Mouse (Mus musculus): ENCODE results near the gene Cldn4. TPM values are rescaled to one million over a fixed set of nuclear protein-coding genes. Genes with fewer than 3 reads are reported as not detected.
"Not testable (repeated sequence)": the region's sequence is repeated elsewhere in the genome, so short reads cannot be mapped to it uniquely, and the experiment has no call there.

Gene Cldn4
- polyA plus RNA-seq, 1 experiment from 2014 or later: 1.1 TPM

DNA sequence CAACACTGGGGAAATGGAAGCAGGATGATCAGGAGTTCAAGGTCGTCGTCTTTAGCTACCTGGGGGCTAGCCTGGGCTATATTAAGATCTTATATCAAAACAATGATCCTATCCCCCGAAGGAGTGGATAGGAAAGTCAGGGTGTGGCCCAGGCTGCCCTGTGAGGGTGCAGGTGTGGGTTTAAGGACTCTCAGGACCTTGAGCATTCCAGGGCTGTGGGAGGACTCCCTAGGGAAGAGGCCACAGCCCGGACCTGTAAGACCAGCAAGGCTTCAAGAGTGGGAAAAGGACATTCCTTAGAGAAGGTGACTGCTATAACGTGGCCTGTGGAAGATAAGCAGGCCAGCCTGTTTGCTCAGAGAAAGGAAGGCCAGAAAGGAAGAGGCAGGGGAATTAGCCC is 2.6 kb downstream of the Cldn4 start:
- WGBS: 47% methylated on average over 5 of the region's 5 CpGs
- no peak overlapping the region for H3K9ac ChIP-seq
- ATAC-seq (ENCODE audit: insufficient number of reproducible peaks, low FRiP score): no peak
- H3K27me3 ChIP-seq (replicated peaks): peaks cover 29% of the 10 kb centered on the region
- peaks cover 26% of the 10 kb centered on the region for H3K4me1 ChIP-seq (replicated peaks)
- no peak overlapping the region for H3K4me3 ChIP-seq
- no peaks in the 10 kb centered on the region for H3K9me3 ChIP-seq (replicated peaks)
- no peak overlapping the region for H3K4me2 ChIP-seq
- no peaks in the 10 kb centered on the region for H3K36me3 ChIP-seq
- H3K27ac ChIP-seq (ENCODE audit: poor library complexity, severe bottlenecking): no peak overlapping the region

DNA sequence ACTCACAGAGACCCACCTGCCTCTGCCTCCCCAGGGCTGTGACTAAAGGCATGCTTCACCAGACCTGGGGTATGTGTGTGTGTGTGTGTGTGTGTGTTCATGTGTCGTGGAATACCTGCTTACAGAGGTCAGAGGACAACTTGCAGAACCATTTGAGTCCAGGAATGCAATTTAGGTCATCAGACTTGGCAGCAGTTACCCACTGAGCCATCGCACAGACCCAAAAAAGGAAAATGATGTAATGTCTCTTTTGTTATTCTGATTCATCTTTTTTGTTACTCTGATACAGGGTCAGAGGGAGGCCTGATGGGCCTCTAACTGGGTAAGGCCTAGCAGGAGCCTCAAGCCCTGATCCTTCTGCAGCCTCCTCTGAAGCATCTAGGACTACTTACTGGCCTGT is 4.0 kb downstream of the Cldn4 start:
- H3K27ac ChIP-seq (ENCODE audit: poor library complexity, severe bottlenecking): no peak overlapping the region
- no peaks in the 10 kb centered on the region for H3K36me3 ChIP-seq
- 79% methylated on average over 2 of the region's 2 CpGs for WGBS
- H3K4me3 ChIP-seq: no peak overlapping the region
- H3K27me3 ChIP-seq (replicated peaks): peaks cover 29% of the 10 kb centered on the region
- H3K9me3 ChIP-seq (replicated peaks): no peaks in the 10 kb centered on the region
- H3K4me2 ChIP-seq: no peak overlapping the region
- H3K4me1 ChIP-seq (replicated peaks): peaks cover 21% of the 10 kb centered on the region
- ATAC-seq (ENCODE audit: insufficient number of reproducible peaks, low FRiP score): no peak
- no peak overlapping the region for H3K9ac ChIP-seq

DNA sequence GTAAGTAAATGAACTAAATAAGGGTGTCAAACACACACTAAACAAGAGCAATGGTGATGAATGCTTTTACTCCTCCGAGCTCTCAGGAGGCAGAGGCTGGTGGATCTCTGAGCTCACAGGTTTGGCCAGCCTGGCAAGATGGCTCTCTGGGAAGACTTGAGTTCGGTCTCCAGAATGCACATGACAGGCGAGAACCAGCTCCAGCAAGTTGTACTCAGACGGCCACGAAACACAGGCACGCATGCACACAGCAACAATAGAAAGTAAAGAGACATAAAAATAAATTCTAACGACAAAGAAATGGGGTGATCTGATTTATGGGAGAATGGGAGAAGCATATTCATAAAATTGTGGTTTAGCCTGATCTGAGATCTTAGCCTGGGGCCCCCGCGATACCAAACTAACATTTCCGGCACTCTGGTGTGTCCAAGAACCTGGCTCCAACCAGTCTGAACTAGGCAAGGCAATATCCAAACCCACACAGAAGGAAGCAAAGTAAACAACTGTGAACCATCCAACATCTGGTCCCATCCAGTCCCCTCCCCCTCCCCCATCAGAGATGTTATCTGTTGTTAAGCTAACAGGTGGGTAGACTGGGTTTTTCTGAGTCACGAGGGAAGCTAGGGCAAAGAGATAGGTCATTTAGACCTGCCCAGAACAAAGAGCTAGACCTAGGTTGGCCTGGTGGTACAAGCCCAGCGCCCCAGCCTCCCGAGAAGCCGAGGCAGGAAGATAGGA is 5.1 kb downstream of the Cldn4 start:
- WGBS: 78% methylated on average over 14 of the region's 14 CpGs
- H3K4me1 ChIP-seq (replicated peaks): peaks cover 10% of the 10 kb centered on the region
- peaks cover 19% of the 10 kb centered on the region for H3K27me3 ChIP-seq (replicated peaks)
- no peak overlapping the region for H3K4me3 ChIP-seq
- H3K9ac ChIP-seq: no peak overlapping the region
- no peaks in the 10 kb centered on the region for H3K9me3 ChIP-seq (replicated peaks)
- no peak overlapping the region for H3K4me2 ChIP-seq
- H3K27ac ChIP-seq (ENCODE audit: poor library complexity, severe bottlenecking): no peak overlapping the region
- H3K36me3 ChIP-seq: no peaks in the 10 kb centered on the region
- ATAC-seq (ENCODE audit: insufficient number of reproducible peaks, low FRiP score): no peak

DNA sequence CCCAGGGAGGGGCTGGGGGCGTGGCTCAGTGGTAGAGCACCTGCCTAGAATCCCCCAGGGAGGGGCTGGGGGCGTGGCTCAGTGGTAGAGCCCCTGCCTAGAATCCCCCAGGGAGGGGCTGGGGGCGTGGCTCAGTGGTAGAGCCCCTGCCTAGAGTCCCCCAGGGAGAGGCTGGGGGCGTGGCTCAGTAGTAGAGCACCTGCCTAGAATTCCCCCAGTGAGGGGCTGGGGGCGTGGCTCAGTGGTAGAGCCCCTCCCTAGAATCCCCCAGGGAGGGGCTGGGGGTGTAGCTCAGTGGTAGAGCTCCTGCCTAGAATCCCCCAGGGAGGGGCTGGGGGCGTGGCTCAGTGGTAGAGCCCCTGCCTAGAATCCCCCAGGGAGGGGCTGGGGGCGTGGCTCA is 7.2 kb downstream of the Cldn4 start:
- not testable (repeated sequence) for H3K9me3 ChIP-seq (replicated peaks); H3K4me2 ChIP-seq; H3K27ac ChIP-seq (ENCODE audit: poor library complexity, severe bottlenecking); ATAC-seq (ENCODE audit: insufficient number of reproducible peaks, low FRiP score); H3K36me3 ChIP-seq; H3K4me1 ChIP-seq (replicated peaks); H3K27me3 ChIP-seq (replicated peaks); H3K4me3 ChIP-seq; H3K9ac ChIP-seq
- 85% methylated on average over 4 of the region's 7 CpGs for WGBS

DNA sequence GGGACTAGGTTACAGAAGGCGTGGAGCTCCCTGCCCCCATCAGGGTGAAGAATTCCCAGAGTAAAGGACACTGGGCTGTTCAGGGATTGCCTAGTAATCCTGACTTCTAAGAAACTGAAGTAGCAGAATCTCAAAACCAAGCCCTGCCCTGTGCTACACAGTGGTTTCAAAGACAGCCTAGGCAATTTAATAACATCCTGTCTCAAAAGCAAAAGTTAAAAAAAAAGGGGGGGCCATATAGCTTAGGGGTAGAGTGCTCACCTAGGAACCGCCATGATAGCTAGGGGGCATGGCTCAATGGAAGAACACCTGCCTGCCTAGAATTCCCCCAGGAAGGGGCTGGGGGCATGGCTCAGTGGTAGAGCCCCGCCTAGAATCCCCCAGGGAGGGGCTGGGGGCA is 7.7 kb downstream of the Cldn4 start:
- ATAC-seq (ENCODE audit: insufficient number of reproducible peaks, low FRiP score): no peak
- 77% methylated on average over 3 of the region's 3 CpGs for WGBS
- no peaks in the 10 kb centered on the region for H3K27me3 ChIP-seq (replicated peaks)

DNA sequence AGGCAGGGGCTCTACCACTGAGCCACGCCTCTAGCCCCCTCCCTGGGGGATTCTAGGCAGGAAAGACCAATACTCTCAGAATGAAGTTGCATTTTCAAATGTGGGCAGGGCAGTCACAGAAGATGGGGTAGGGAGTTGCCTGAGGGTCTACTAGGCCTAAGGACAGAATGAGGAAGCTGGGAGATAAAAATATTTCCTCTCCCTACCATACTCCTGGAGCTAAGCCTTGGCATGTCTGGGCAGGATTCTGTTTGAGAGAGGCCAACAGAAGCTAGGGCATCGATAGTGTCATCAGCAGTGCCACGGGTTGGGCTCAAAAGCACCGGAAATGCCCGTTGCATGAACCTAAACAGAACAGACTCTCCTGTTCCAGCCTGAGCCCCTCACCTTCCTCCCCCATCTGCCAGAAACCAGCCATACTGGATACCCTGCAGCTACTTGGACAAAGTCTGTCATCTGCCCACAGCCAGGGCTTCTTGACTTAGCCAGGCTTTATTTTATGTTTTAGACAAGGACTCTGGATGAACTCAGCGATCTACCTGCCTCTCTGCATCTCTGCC is 10.0 kb downstream of the Cldn4 start:
- Histone ChIP-seq H3K4me1 (replicated peaks) (peaks cover 7% of the 10 kb centered on the region; the same call in 1 of the 2 replicates), H3K36me3 (peaks cover 10% of the 10 kb centered on the region; the same call in 1 of the 2 replicates), H3K9me3 (replicated peaks) (no peaks in the 10 kb centered on the region), H3K27ac (ENCODE audit: poor library complexity, severe bottlenecking) (no peak overlapping the region), H3K4me3 (no peak overlapping the region), H3K4me2 (no peak overlapping the region), H3K9ac (no peak overlapping the region), H3K27me3 (replicated peaks) (no peaks in the 10 kb centered on the region)
- no peak for ATAC-seq (ENCODE audit: insufficient number of reproducible peaks, low FRiP score)
- 74% methylated on average over 6 of the region's 6 CpGs for WGBS

More for the DNA sequence above, 7.7 kb downstream of the Cldn4 start:
- Histone ChIP-seq H3K4me2 (no peak overlapping the region), H3K4me3 (no peak overlapping the region), H3K36me3 (peaks cover 10% of the 10 kb centered on the region; the same call in 1 of the 2 replicates), H3K9ac (no peak overlapping the region), H3K4me1 (replicated peaks) (no peaks in the 10 kb centered on the region), H3K27ac (ENCODE audit: poor library complexity, severe bottlenecking) (no peak overlapping the region), H3K9me3 (replicated peaks) (no peaks in the 10 kb centered on the region)

DNA sequence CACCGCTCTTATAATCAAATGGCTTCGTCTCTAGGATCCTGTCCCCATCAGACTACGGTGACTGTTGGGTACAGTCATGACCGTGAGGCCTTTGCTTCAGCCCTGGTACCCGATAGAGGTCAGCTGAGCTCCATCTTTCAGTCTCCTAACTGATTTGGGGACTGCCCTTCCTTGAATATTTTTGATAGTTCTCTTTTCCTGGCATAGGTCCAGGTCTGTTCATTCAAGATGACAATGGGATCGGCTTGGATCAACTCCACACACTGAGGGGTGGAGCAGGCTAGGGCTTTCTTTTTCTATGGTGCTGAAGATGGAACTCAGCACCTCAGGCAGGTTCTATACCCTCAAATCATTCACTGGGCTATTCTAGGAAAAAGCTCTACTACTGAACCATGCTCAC is 10.7 kb downstream of the Cldn4 start:
- H3K27ac ChIP-seq (ENCODE audit: poor library complexity, severe bottlenecking): no peak overlapping the region
- peaks cover 10% of the 10 kb centered on the region; the same call in 1 of the 2 replicates for H3K36me3 ChIP-seq
- H3K4me3 ChIP-seq: no peak overlapping the region
- no peaks in the 10 kb centered on the region for H3K27me3 ChIP-seq (replicated peaks)
- H3K4me2 ChIP-seq: no peak overlapping the region
- H3K9ac ChIP-seq: no peak overlapping the region
- no peak for ATAC-seq (ENCODE audit: insufficient number of reproducible peaks, low FRiP score)
- WGBS: 83% methylated on average over 6 of the region's 6 CpGs
- no peaks in the 10 kb centered on the region for H3K9me3 ChIP-seq (replicated peaks)
- H3K4me1 ChIP-seq (replicated peaks): peaks cover 7% of the 10 kb centered on the region; the same call in 1 of the 2 replicates

DNA sequence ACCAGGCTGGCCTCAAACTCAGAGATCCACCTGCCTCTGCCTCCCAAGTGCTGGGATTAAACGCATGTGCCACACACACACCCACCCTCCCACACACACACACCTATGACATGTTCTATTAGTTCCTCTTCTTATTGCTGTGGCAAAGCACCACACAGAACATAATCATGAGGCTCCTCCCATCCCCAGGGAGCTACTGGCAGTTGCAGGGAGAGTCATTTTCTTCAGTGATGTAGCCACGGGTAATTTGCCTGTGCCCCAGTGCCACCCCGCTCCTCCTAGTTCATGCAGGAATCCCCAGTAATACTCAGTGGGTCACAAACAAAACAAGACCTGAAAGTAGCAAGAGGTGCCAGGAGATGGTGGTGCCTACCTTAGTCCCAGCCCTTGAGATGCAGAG is 12.1 kb downstream of the Cldn4 start:
- no peak for ATAC-seq (ENCODE audit: insufficient number of reproducible peaks, low FRiP score)
- Histone ChIP-seq H3K4me1 (replicated peaks) (peaks cover 7% of the 10 kb centered on the region; the same call in 1 of the 2 replicates), H3K4me3 (no peak overlapping the region), H3K9me3 (replicated peaks) (no peaks in the 10 kb centered on the region), H3K9ac (no peak overlapping the region), H3K27me3 (replicated peaks) (no peaks in the 10 kb centered on the region), H3K4me2 (no peak overlapping the region), H3K27ac (ENCODE audit: poor library complexity, severe bottlenecking) (no peak overlapping the region), H3K36me3 (peaks cover 10% of the 10 kb centered on the region; the same call in 1 of the 2 replicates)
- 87% methylated on average over 3 of the region's 3 CpGs for WGBS

DNA sequence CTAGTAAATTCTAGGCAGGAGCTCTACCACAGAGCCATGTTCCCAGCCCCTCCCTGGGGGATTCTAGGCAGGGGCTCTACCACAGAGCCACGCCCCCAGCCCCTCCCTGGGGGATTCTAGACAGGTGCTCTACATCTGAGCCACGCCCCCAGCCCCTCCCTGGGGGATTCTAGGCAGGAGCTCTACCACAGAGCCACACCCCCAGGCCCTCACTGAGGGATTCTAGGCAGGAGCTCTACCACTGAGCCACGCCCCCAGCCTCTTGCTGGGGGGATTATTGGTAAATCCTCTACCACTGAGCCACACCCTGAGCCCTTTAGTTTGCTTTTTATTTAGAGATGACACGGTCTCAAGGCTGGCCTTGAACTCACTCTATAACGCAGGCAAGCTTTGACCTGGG is 13.0 kb downstream of the Cldn4 start:
- not testable (repeated sequence) for H3K4me1 ChIP-seq (replicated peaks); H3K9ac ChIP-seq; H3K4me3 ChIP-seq; H3K9me3 ChIP-seq (replicated peaks); H3K27ac ChIP-seq (ENCODE audit: poor library complexity, severe bottlenecking); H3K27me3 ChIP-seq (replicated peaks); ATAC-seq (ENCODE audit: insufficient number of reproducible peaks, low FRiP score); H3K4me2 ChIP-seq; H3K36me3 ChIP-seq
- 85% methylated on average over 5 of the region's 5 CpGs for WGBS

DNA sequence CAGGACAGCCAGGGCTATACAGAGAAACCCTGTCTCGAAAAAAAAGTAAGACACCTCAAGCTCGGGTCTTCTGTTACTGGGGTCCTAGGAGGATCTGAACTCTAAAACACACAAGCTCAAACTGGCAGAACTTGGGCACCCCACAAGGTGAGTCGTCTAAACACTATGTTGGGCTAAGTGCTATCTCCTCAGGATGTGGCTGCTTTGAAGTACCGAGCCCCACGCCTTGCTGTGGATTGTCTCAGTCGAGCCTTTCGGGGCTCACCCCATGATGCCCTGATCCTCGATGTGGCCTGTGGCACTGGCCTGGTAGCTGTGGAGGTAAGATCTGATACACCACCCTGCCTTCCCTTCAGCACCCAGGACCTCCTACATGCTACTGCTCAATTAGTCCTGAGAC is 13.5 kb downstream of the Cldn4 start:
- Histone ChIP-seq H3K4me2 (no peak overlapping the region), H3K9me3 (replicated peaks) (no peaks in the 10 kb centered on the region), H3K27me3 (replicated peaks) (0 out of 2 replicates have a peak, but pooled peaks cover 5% of the 10 kb centered on the region), H3K9ac (no peak overlapping the region), H3K27ac (ENCODE audit: poor library complexity, severe bottlenecking) (no peak overlapping the region), H3K4me1 (replicated peaks) (peaks cover 7% of the 10 kb centered on the region; the same call in 1 of the 2 replicates), H3K4me3 (no peak overlapping the region), H3K36me3 (peaks cover 10% of the 10 kb centered on the region; the same call in 1 of the 2 replicates)
- no peak for ATAC-seq (ENCODE audit: insufficient number of reproducible peaks, low FRiP score)
- WGBS: 85% methylated on average over 8 of the region's 8 CpGs

DNA sequence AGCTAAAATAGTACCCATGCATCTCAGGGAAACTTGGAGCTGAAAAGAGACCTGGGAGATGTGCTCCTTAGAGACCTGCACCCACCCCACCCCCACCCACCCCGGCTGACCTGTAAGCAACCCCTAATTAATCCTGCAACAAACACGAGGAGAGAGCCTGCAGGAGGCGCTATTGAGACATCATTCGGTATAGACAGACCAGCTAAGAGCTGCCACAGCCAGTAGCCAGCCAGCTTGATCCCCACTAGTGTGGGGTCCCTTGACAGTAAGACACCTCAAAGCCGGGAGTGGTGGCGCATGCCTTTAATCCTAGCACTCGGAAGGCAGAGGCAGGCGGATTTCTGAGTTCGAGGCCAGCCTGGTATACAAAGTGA is 13.8 kb downstream of the Cldn4 start:
- 0 out of 2 replicates have a peak overlapping the region, but pooled peaks have one; percentile 62 for H3K27ac ChIP-seq (ENCODE audit: poor library complexity, severe bottlenecking)
- no peaks in the 10 kb centered on the region for H3K9me3 ChIP-seq (replicated peaks)
- peak overlapping the region; percentile 92 for H3K4me2 ChIP-seq
- H3K4me1 ChIP-seq (replicated peaks): peaks cover 7% of the 10 kb centered on the region; the same call in 1 of the 2 replicates
- H3K9ac ChIP-seq: peak overlapping the region; percentile 84
- 36% methylated on average over 9 of the region's 9 CpGs for WGBS
- 0 out of 2 replicates have a peak, but pooled peaks cover 5% of the 10 kb centered on the region for H3K27me3 ChIP-seq (replicated peaks)
- peak; percentile 34; the same call in 1 of the 2 replicates for ATAC-seq (ENCODE audit: insufficient number of reproducible peaks, low FRiP score)
- H3K36me3 ChIP-seq: peaks cover 10% of the 10 kb centered on the region; the same call in 1 of the 2 replicates
- peak overlapping the region; percentile 78 for H3K4me3 ChIP-seq
